11 mouse cellular contexts compared by ENCODE assay signal in the genomic region with DNA sequence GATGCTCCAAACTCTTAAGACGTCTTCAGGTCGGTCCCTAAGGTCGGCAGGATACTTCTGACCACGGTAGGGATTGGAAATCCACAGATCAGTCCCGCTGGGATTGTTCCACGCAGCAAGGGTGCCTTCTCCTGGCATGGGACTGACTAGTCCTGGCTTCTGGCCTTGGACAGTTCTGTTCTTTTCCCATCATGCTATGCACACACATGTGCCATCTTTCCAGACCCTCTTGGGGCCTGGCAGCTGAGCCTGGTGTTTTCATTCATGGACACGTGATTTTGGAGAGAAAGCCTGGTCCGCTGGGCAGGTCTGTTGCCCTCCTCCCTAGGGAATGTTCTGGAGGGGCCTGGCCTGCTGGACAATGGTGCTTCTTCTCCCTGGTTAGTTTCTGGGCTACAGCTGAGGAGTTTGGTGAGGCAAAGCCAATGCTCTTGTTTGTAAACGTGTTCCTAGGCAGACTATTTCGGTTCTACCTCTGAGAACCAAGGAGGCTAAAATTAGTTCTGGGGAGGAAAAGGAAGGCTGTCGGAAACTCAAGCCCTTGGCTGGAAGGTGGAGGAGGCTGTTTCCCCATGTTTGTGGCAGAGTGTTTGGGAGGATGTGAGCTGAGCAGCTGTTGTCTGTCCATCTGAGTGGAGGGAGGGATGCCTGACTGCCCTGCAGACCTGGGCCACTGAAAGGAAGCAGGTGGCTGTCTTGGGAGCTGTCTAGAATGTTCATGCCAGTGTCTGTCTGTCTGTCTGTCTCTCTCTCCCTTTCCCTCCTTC. TPM values are rescaled to one million over a fixed set of nuclear protein-coding genes. Genes with fewer than 3 reads are reported as not detected.
DNase-seq lines count a peak whose midpoint lies in the region; ATAC-seq and TF ChIP-seq lines count a peak whose summit lies in the region.
"Had no signal": no experiment of that assay in that cellular context is flagged by ENCODE, and none has a peak within 500 bp of the region (broad histone marks: within the 10 kb centered on the region; RNA-seq: fewer than 3 reads in every experiment).

No protein-coding gene starts in this region.

- no peaks in the 10 kb centered on the region for H3K9me3 ChIP-seq in hindbrain, embryonic 13.5 days
- no peaks in the 10 kb centered on the region for H3K9me3 ChIP-seq in hindbrain, postnatal 0 days (ENCODE audit: low read length)
- H3K9me3 ChIP-seq in heart, embryonic 13.5 days = peaks cover 25% of the 10 kb centered on the region
- peaks cover 4% of the 10 kb centered on the region; the same call in 1 of the 2 replicates for H3K9me3 ChIP-seq in stomach, embryonic 15.5 days

- H3K4me1 ChIP-seq in hindbrain, embryonic 13.5 days (replicated peaks) = peaks cover 49% of the 10 kb centered on the region
- peaks cover 6% of the 10 kb centered on the region; the same call in 1 of the 2 replicates for H3K4me1 ChIP-seq in hindbrain, postnatal 0 days (ENCODE audit: insufficient read depth, low read length)
- H3K4me1 ChIP-seq in heart, embryonic 13.5 days = peaks cover 39% of the 10 kb centered on the region
- H3K4me1 ChIP-seq in stomach, embryonic 15.5 days = peaks cover 8% of the 10 kb centered on the region

- no peaks in the 10 kb centered on the region for H3K27me3 ChIP-seq in hindbrain, embryonic 13.5 days
- H3K27me3 ChIP-seq in hindbrain, postnatal 0 days (ENCODE audit: insufficient read depth, low read length) = no peaks in the 10 kb centered on the region
- H3K27me3 ChIP-seq in heart, embryonic 13.5 days (replicated peaks) = no peaks in the 10 kb centered on the region
- H3K27me3 ChIP-seq in stomach, embryonic 15.5 days (replicated peaks) = no peaks in the 10 kb centered on the region

- no peak for ATAC-seq in hindbrain, embryonic 13.5 days (ENCODE audit: low FRiP score)
- ATAC-seq in hindbrain, postnatal 0 days = no peak
- no peak for ATAC-seq in heart, embryonic 13.5 days (ENCODE audit: extremely low read depth, insufficient number of reproducible peaks, low FRiP score, low TSS enrichment)
- no peak for ATAC-seq in stomach, embryonic 15.5 days (ENCODE audit: insufficient read depth, low FRiP score, low read depth)

- no peak overlapping the region for H3K4me3 ChIP-seq in hindbrain, embryonic 13.5 days
- no peak overlapping the region for H3K4me3 ChIP-seq in hindbrain, postnatal 0 days (ENCODE audit: low read length)
- H3K4me3 ChIP-seq in heart, embryonic 13.5 days = no peak overlapping the region
- H3K4me3 ChIP-seq in stomach, embryonic 15.5 days (replicated peaks) = no peak overlapping the region

- H3K4me2 ChIP-seq in hindbrain, embryonic 13.5 days = no peak overlapping the region
- H3K4me2 ChIP-seq in hindbrain, postnatal 0 days (ENCODE audit: low read depth, low read length) = no peak overlapping the region
- no peak overlapping the region; the same call in 1 of the 2 replicates for H3K4me2 ChIP-seq in heart, embryonic 13.5 days
- H3K4me2 ChIP-seq in stomach, embryonic 15.5 days = no peak overlapping the region

- 78% methylated on average over 11 of the region's 11 CpGs for WGBS in hindbrain, embryonic 13.5 days
- 70% methylated on average over 11 of the region's 11 CpGs for WGBS in hindbrain, postnatal 0 days
- WGBS in heart, embryonic 13.5 days = 52% methylated on average over 11 of the region's 11 CpGs
- 64% methylated on average over 11 of the region's 11 CpGs for WGBS in stomach, embryonic 15.5 days

- DNase-seq in hindbrain, postnatal 0 days (ENCODE audit: low spot score) = no peak
- peak; percentile 20 to 32 for DNase-seq in right cerebral cortex, adult 2 months (ENCODE audit: low spot score in 2 of 2)
- no peak for DNase-seq in right cerebral cortex, postnatal 25 days
- DNase-seq in spleen, postnatal 14 days (ENCODE audit: low spot score in 2 of 2) = no peak
- DNase-seq in Muller cell, postnatal 12 days (ENCODE audit: inconsistent ontology term) = no peak
- DNase-seq: liver had no signal

- no peak for TF ChIP-seq CTCF in hindbrain, postnatal 0 days (IDR thresholded peaks at IDR 0.05; ENCODE audit: low read depth)

- H3K9ac ChIP-seq in hindbrain, embryonic 13.5 days = no peak overlapping the region
- H3K9ac ChIP-seq in hindbrain, postnatal 0 days (replicated peaks; ENCODE audit: low read length) = no peak overlapping the region
- peak overlapping the region; percentile 70 for H3K9ac ChIP-seq in heart, embryonic 13.5 days
- no peak overlapping the region for H3K9ac ChIP-seq in stomach, embryonic 15.5 days

- peaks cover 11% of the 10 kb centered on the region for H3K36me3 ChIP-seq in hindbrain, embryonic 13.5 days
- no peaks in the 10 kb centered on the region for H3K36me3 ChIP-seq in hindbrain, postnatal 0 days (ENCODE audit: insufficient read depth, low read length)
- H3K36me3 ChIP-seq in heart, embryonic 13.5 days = peaks cover 25% of the 10 kb centered on the region
- peaks cover 12% of the 10 kb centered on the region for H3K36me3 ChIP-seq in stomach, embryonic 15.5 days

- peak overlapping the region; percentile 52; the same call in 1 of the 2 replicates for H3K27ac ChIP-seq in hindbrain, embryonic 13.5 days
- H3K27ac ChIP-seq in hindbrain, postnatal 0 days = no peak overlapping the region
- peak overlapping the region; percentile 58 for H3K27ac ChIP-seq in heart, embryonic 13.5 days (replicated peaks)
- H3K27ac ChIP-seq in stomach, embryonic 15.5 days = 0 out of 2 replicates have a peak overlapping the region, but pooled peaks have one; percentile 21

RNA-seq across cellular contexts. Expression of gene Acvr2b, which starts 7.2 kb away (rescaled TPM):
- 44.4 and 48.6 TPM in 2 replicates for polyA plus RNA-seq in hindbrain, embryonic 13.5 days (2015; fragmentation: Nextera tagmentation; extraction: Ambion mirVana)
- 24.3 and 38.0 TPM in 2 replicates for total RNA-seq in hindbrain, postnatal 0 days (2014; rRNA removed)
- 21.8 and 28.2 TPM in 2 replicates for polyA plus RNA-seq in hindbrain, postnatal 0 days (2015; fragmentation: Nextera tagmentation; extraction: Ambion mirVana)
- polyA plus RNA-seq in heart, embryonic 13.5 days (2015; fragmentation: Nextera tagmentation; extraction: Ambion mirVana) = 13.2 and 17.2 TPM in 2 replicates
- 19.3 and 20.3 TPM in 2 replicates for polyA plus RNA-seq in stomach, embryonic 15.5 days (2015; fragmentation: Nextera tagmentation; extraction: Ambion mirVana)

RNA-seq across cellular contexts. Expression of gene Exog, which starts 35.7 kb away (rescaled TPM):
- 48.4 and 51.2 TPM in 2 replicates for polyA plus RNA-seq in hindbrain, embryonic 13.5 days (2015; fragmentation: Nextera tagmentation; extraction: Ambion mirVana)
- total RNA-seq in hindbrain, postnatal 0 days (2014; rRNA removed) = 16.6 and 19.4 TPM in 2 replicates
- 30.1 and 30.6 TPM in 2 replicates for polyA plus RNA-seq in hindbrain, postnatal 0 days (2015; fragmentation: Nextera tagmentation; extraction: Ambion mirVana)
- 11.8 and 12.4 TPM in 2 replicates for polyA plus RNA-seq in heart, embryonic 13.5 days (2015; fragmentation: Nextera tagmentation; extraction: Ambion mirVana)
- polyA plus RNA-seq in stomach, embryonic 15.5 days (2015; fragmentation: Nextera tagmentation; extraction: Ambion mirVana) = 21.1 and 21.4 TPM in 2 replicates

RNA-seq across cellular contexts. Expression of gene Slc22a14, which starts 43.7 kb away (rescaled TPM):
- polyA plus RNA-seq in hindbrain, embryonic 13.5 days (2015; fragmentation: Nextera tagmentation; extraction: Ambion mirVana) = not detected in 2 replicates
- total RNA-seq in hindbrain, postnatal 0 days (2014; rRNA removed) = not detected in 2 replicates
- polyA plus RNA-seq in hindbrain, postnatal 0 days (2015; fragmentation: Nextera tagmentation; extraction: Ambion mirVana) = 0.14 TPM in 1 of 2 replicates, not detected in the other
- 0.10 TPM in 1 of 2 replicates, not detected in the other for polyA plus RNA-seq in heart, embryonic 13.5 days (2015; fragmentation: Nextera tagmentation; extraction: Ambion mirVana)
- polyA plus RNA-seq in stomach, embryonic 15.5 days (2015; fragmentation: Nextera tagmentation; extraction: Ambion mirVana) = 0.08 TPM in 1 of 2 replicates, not detected in the other
- total RNA-seq: common myeloid progenitor, adult 5-6 weeks had no signal
- polyA plus RNA-seq: forebrain, embryonic 11.5 days had no signal

RNA-seq across cellular contexts. Expression of gene Xylb, which starts 51.9 kb away (rescaled TPM):
- polyA plus RNA-seq in hindbrain, embryonic 13.5 days (2015; fragmentation: Nextera tagmentation; extraction: Ambion mirVana) = 2.4 and 2.5 TPM in 2 replicates
- 2.8 and 4.5 TPM in 2 replicates for total RNA-seq in hindbrain, postnatal 0 days (2014; rRNA removed)
- 3.2 and 3.3 TPM in 2 replicates for polyA plus RNA-seq in hindbrain, postnatal 0 days (2015; fragmentation: Nextera tagmentation; extraction: Ambion mirVana)
- polyA plus RNA-seq in heart, embryonic 13.5 days (2015; fragmentation: Nextera tagmentation; extraction: Ambion mirVana) = 1.2 and 2.6 TPM in 2 replicates
- 6.0 and 8.9 TPM in 2 replicates for polyA plus RNA-seq in stomach, embryonic 15.5 days (2015; fragmentation: Nextera tagmentation; extraction: Ambion mirVana)

Comparison
In these comparisons a context has a peak if more than half of its experiments do, and no peak if none do; other contexts are left out.
1. DNase-seq: peak in right cerebral cortex, adult 2 months (2 of 2); none in hindbrain, postnatal 0 days (single experiment), right cerebral cortex, postnatal 25 days (single experiment), spleen, postnatal 14 days (0 of 2) and Muller cell, postnatal 12 days (single experiment).